Mouse (Mus musculus) myocyte (in vitro differentiated cells): ENCODE measurements around the gene Fam228a.

Source experiments
- E2F4 ChIP-seq: IDR thresholded peaks from one replicate; pipeline ENCODE4 v1.6.1; 2011; ENCODE audit warnings: mild to moderate bottlenecking, control low read depth, moderate library complexity; ENCODE audit not compliant: insufficient read depth
- MAX ChIP-seq: IDR thresholded peaks from one replicate; pipeline ENCODE4 v1.6.1; 2011; ENCODE audit warnings: low read depth, mild to moderate bottlenecking, control low read depth
- MYOD1 ChIP-seq, 3 experiments: IDR thresholded peaks; one replicate each; pipeline ENCODE4 v1.6.1; 2011; ENCODE audit warnings: control low read depth in 2 of 3, low read depth in 2 of 3, mild to moderate bottlenecking in 2 of 3, moderate library complexity in 1 of 3; ENCODE audit not compliant: insufficient read length in 2 of 3, control insufficient read depth in 1 of 3
- MYOG ChIP-seq, 3 experiments: IDR thresholded peaks; one replicate each; pipeline ENCODE4 v1.6.1; 2011; ENCODE audit warnings: control low read depth in 2 of 3, low read depth in 2 of 3, mild to moderate bottlenecking in 2 of 3; ENCODE audit not compliant: insufficient read length in 2 of 3, control insufficient read depth in 1 of 3, insufficient read depth in 1 of 3
- POLR2A ChIP-seq: IDR thresholded peaks from one replicate; pipeline ENCODE4 v1.6.1; 2011; ENCODE audit warnings: low read depth, mild to moderate bottlenecking, control low read depth, moderate library complexity; ENCODE audit not compliant: insufficient read length
- POLR2AphosphoS2 ChIP-seq: IDR thresholded peaks from one replicate; pipeline ENCODE4 v1.6.1; 2011; ENCODE audit warnings: low read depth, control low read depth; ENCODE audit not compliant: insufficient read length
- SRF ChIP-seq: IDR thresholded peaks from one replicate; pipeline ENCODE4 v1.6.1; 2011; ENCODE audit warnings: low read depth; ENCODE audit not compliant: control insufficient read depth, insufficient read length
- TCF12 ChIP-seq: IDR thresholded peaks from one replicate; pipeline ENCODE4 v1.6.1; 2011; ENCODE audit warnings: mild to moderate bottlenecking, control low read depth; ENCODE audit not compliant: poor library complexity, insufficient read depth, severe bottlenecking
- USF1 ChIP-seq: IDR thresholded peaks from one replicate; pipeline ENCODE4 v1.6.1; 2011; ENCODE audit warnings: low read depth, mild to moderate bottlenecking, control low read depth, moderate library complexity

GRCm38 (mm10) chr12:4717417-4717816 lies 20.8 kb downstream of the Fam228a start:
- TF ChIP-seq POLR2A (no peak), USF1 (no peak), TCF12 (no peak), MAX (no peak), POLR2AphosphoS2 (no peak), E2F4 (no peak), MYOD1 (IDR thresholded peaks at IDR 0.05; ENCODE audit: control insufficient read depth in 1 of 3, insufficient read length in 2 of 3, low read depth in 2 of 3) (no peak), SRF (no peak), MYOG (IDR thresholded peaks at IDR 0.05; ENCODE audit: control insufficient read depth in 1 of 3, insufficient read depth in 1 of 3, insufficient read length in 2 of 3, low read depth in 2 of 3) (no peak)
